Mouse (Mus musculus) liver, adult 2 months (tissue): ENCODE results near the gene Ear14.

Source experiments
- CTCF ChIP-seq: fragments of 200-500 bp; IDR thresholded peaks from 2 replicates; pipeline ENCODE4 v1.5.1; 2011; ENCODE audit warnings: low read depth, low read length, control low read depth
- POLR2A ChIP-seq: fragments of 200-500 bp; IDR thresholded peaks from 2 replicates; pipeline ENCODE4 v1.6.1; 2011; ENCODE audit warnings: low read length, control low read depth; ENCODE audit not compliant: insufficient read depth; ENCODE audit errors: extremely low read depth

DNA sequence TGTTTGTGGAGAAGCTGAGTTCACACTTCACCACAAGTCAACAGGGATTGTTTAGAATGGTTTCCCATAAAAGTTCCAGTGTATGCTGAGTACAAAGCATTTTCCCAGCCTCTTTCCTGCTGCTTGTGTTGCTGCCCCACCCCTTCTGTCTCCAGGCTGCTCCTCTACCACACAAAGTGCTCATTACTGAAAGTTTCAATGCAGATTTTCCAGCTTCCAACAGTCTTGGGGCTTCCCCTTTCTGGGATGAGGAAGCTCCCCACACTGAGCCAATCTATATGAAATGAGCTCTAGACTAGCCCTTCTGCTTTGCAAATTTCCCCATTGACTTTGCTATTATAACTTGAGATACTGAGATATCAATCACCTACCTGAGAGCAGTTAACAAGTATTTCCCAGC, 37.1 kb upstream of the Ear14 start:
- TF ChIP-seq CTCF: no peak
- TF ChIP-seq POLR2A: no peak
